Mouse (Mus musculus): ENCODE measurements around the gene Ppp2r5c.

The Ppp2r5c gene

GRCm38 (mm10) chr12:110511856-110512433, 65.0 kb downstream of the Ppp2r5c start:
- DNase-seq (ENCODE audit: low spot score): no peak

DNA sequence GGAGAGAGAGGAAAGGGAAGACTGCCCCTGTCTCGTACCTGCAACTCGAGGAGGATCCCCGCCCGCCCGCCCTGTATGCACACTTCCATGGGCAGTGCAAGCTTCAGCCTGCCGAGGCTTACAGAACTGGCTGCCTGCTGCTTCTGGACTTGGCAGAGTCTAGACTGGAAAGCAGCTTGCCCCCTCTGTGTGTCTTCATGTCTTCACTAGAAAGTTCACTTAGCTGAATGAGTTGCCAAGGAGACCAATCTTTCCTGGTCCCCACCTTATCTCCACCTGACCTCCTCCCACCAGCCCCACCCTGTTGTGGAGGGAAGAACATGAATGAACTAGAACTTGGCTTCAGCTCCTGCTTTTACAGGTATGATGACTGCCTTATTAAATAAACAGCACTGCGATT, 66.0 kb downstream of the Ppp2r5c start:
- DNase-seq (ENCODE audit: low spot score): no peak

DNA sequence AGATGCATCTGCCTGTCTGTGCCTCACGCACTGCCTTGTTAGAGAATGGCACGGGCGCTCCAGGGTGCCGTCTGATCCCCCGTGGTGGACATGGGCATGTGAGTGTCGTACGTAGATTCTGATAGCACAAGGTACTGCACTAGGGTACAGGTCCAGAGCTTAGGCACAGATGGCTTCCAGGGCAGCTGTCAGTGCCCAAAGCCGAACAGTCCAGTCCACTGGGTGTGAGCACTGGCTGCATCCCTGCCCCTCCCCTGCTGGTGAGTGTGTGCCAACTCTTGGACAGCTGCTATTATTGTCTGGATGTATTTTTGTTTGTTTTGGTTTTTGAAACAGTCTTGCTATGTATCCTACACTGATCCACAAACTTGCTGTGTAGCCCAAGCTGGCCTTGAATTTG, 68.8 kb downstream of the Ppp2r5c start:
- no peak for DNase-seq (ENCODE audit: low spot score)

DNA sequence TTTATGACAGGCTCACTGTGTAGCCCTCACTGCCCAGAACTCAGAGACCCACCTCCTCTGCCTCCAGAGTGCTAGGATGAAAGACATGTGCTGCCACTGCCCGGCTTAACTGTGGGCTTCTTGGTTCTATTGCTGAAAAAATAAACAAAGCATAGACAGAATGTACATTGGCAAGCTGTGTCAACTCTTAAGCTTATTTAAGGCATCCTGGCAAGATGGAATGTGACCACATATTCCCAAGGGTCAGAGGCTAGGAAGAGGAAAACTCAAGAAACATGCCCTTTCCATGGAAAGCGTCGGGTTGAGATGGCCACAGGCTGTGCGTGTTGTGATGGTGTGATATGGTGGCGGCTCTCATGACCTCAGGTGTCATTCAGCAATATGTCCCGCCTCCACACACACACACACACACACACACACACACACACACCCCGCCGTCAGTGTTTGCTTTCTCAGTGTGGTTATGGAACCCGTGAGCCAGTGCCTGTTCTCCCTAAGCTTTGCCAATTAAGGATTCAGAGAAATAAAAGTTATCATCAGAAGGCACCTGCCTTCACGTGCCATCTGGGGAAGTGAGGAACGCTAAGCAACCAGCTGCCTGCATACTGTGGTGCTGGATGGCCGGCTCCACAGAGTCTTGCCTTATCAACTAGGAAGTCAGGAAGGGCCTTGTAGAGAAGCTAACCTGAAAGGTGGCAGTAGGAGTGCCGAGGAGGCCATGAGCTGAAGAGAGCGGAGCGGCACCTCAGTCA, 73.5 kb downstream of the Ppp2r5c start:
- peak; percentile 68 for DNase-seq (ENCODE audit: low spot score)

GRCm38 (mm10) chr12:110523526-110523925, 76.6 kb downstream of the Ppp2r5c start:
- no peak for DNase-seq (ENCODE audit: low spot score)

DNA sequence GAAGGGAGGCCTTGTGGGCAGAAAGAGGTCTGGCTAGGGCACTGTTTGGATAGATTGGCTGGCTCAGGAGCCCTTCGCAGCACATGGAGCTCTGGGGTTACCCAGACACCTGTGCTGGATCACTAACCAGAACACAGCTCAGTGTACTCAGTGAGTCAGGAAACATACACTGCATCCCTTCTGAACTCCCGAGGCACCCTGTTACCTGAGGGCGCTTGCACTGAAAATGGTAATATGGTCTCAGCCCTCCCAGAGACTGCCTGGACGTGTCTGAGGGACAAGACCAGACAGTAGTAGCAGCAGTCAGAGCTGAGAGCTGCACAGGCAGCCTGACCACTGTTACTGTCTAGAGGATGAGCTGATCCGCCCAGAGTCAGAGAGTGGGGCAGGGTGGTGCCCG, 85.8 kb downstream of the Ppp2r5c start:
- no peak for DNase-seq (ENCODE audit: low spot score)

DNA sequence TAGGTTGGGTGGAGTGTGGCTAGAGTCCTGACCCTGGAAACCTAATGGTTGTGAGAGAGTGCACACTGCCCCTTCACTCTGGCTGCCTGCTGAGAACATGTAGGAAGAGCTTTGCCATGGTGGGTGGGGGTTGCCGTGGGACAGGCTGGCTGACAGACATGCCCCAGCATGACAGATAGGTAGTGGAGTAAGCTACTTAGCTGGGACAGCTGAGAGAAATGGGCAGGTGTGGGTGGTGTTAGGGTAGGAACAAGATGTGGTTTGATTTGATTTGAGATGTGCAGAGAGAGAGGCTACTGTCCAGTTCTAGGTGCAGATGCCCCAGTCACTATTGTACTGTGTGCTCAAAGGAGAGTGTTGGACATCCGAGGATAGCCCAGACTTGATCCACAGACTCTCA, 86.2 kb downstream of the Ppp2r5c start:
- DNase-seq (ENCODE audit: low spot score): no peak

- no peak for DNase-seq (ENCODE audit: low spot score)
Observed at GRCm38 (mm10) chr12:110533832-110534231, 86.9 kb downstream of the Ppp2r5c start.

- DNase-seq (ENCODE audit: low spot score): no peak
Observed at GRCm38 (mm10) chr12:110535361-110535760, 88.4 kb downstream of the Ppp2r5c start.

- DNase-seq (ENCODE audit: low spot score): no peak
Observed at GRCm38 (mm10) chr12:110537751-110538150, 90.8 kb downstream of the Ppp2r5c start.

DNA sequence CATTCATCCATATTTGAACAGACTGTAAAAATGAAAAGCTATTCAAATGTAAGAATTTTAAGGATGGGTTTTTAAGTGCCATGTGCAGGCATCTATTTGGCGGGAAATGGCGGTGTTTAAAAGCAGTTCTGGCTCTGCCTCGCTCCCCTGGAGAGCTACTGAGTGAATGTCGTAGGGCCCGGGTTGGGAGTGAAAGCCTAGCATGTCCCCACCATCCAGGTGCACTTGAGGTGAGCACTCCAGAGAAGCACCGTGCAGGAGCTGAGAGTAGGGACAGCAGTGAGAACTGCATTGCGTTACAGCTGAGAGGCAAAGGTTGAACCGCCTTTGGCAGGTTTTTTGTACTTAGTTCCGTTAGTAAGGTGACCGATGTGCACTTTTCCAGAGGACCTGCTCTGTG, 92.4 kb downstream of the Ppp2r5c start:
- no peak for DNase-seq (ENCODE audit: low spot score)

DNA sequence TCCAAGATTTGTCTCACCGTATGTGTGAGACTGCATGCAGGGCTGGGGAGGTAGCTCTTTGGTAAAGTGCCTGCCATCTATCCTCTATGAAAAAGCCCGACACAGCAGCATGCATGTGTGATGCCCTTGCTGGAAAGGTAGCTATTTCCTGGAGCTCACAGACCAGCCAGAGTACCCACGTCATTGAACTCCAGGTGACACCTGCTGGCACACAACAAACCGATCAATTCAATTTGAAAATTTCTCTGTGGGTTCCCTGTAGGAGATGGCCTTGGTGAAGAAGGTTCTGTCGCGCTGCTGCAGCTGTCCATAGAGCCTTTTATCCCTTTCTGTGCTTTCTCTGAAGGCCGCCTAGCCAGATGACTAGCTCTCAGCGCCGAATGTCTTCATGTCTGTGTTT, 92.9 kb downstream of the Ppp2r5c start:
- no peak for DNase-seq (ENCODE audit: low spot score)

DNA sequence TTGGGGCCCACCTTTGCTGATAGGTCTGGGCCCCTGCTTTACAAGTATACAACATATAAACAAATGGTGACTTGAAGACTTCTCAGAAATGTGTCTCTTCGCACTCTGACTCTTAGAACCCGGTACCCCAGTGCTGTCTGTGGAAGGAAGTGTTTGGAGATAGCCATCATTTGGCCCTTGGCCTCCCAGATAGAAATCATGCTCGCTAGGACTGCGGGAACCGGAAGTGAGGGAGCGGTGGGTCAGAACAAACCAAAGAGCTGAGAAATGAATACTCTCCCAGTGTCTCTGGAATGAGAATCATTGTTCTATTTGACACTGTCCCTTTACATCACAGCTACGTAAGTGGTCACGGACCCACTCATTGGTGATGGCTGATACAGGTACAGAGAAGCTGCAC, 93.4 kb downstream of the Ppp2r5c start:
- no peak for DNase-seq (ENCODE audit: low spot score)

- DNase-seq (ENCODE audit: low spot score): no peak
Observed at GRCm38 (mm10) chr12:110541001-110541400, 94.1 kb downstream of the Ppp2r5c start.

- DNase-seq (ENCODE audit: low spot score): no peak
Observed at GRCm38 (mm10) chr12:110541528-110541927, 94.6 kb downstream of the Ppp2r5c start.

DNA sequence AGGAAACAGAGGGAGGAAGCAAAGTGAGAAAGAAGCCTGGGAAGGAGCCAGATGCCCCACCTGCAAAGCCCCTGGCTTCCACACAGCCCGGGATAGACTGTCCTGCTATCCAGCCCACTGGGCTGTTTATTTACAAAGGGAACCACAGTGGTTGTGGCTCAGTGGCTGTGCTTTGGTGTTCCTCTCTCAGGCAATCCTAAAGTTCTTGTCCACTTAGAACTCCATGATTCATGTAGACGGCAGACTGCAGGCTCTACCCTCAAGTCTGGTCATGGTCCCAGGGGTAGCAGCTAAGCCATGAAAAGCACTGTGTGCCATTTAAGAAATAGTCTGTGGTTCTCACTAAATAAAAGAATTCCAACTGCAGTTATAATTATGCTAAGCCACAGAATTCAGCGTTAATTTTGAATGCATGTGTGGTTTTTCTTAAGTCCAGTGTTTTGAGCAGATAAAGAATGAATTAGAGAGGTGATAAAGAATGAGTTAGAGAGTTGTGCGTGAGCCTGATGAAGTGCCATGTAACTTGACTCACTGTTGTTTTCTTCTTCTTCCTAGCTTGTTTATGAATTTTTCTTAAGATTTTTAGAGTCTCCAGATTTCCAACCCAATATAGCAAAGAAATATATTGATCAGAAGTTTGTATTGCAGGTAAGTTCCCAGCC, 98.3 kb downstream of the Ppp2r5c start:
- no peak for DNase-seq (ENCODE audit: low spot score)

DNA sequence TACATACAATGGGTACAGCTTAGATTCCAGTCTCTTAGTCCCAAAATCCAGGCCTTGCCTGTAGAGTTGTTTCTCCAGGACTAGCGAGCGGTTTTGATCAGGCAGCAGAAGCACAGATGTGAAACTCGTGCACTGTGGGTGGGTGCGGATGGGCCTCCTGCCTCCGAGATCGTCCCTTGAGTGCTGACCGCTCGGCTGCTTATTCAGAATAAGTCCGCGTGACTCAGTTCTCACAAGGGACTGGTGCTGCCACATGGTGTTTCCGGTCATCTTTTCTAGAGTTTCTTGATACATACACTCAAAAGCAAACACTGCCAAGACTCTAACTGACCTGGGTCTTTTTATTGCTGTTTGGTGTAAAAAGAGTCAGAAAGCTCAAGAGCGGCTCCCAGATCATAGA, 100.7 kb downstream of the Ppp2r5c start:
- DNase-seq (ENCODE audit: low spot score): no peak

GRCm38 (mm10) chr12:110549437-110550112, 102.7 kb downstream of the Ppp2r5c start:
- DNase-seq (ENCODE audit: low spot score): peak; percentile 60

- DNase-seq (ENCODE audit: low spot score): no peak
Observed at GRCm38 (mm10) chr12:110550364-110550763, 103.4 kb downstream of the Ppp2r5c start.

DNA sequence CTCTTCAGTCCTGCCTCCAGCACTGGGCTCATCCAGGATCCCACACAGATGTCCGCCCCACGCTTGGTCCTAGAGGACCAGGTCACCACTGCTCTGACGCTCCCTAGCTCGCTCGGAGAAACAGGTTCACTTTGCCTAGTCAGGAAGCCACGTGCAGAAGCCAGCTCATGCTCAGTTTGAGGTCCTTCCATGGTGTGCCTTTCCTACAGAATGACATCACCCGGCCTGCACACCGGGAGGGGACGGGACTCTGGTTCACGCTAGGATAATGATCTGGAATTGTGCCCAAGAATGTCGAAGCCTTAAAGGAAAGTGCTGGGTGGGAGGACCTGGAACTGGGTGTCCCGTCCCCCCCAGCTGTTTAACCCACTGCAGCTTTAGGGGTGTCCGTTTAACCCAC, 105.2 kb downstream of the Ppp2r5c start:
- DNase-seq (ENCODE audit: low spot score): no peak

- no peak for DNase-seq (ENCODE audit: low spot score)
Observed at GRCm38 (mm10) chr12:110553362-110553761, 106.4 kb downstream of the Ppp2r5c start.

DNA sequence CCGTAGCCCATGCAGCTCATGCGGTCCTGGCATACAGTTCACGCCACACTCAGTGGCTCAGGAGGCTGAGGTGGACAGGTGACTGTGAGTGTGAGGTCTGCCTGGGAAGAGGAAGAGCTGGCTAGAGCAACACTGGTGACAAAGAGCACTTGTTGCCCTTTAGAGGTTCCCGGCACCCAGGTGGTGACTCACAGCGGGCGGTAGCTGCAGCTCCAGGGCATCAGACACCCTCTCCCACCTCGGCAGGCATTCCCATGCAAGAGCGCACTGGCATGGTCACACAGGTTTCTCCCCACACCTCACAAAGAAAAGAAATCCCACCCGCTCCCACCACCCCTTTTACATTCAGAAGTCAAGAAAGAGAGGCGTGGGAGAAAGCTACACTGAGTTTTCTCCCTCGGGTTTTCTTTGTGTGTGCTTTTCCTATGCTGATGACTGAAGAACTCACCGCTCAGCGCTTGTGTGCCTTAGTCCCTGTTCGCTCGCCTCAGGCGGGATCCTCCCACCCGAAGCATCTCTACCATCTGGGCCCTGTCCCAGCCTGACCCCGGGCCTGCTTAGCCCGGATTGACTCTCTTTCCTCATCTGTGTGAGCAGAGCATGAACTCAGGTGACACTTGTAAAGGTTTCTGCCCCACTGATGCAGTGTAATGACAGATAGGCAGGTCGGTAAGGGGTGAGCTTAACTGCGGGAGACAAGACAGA, 108.8 kb downstream of the Ppp2r5c start:
- DNase-seq (ENCODE audit: low spot score): no peak

All from c-Kit-positive CD71-positive TER-119-positive erythroid progenitor cells, embryonic 14.5 days (primary cell).